ENCODE assay signal across 16 mouse cellular contexts in the genomic region with DNA sequence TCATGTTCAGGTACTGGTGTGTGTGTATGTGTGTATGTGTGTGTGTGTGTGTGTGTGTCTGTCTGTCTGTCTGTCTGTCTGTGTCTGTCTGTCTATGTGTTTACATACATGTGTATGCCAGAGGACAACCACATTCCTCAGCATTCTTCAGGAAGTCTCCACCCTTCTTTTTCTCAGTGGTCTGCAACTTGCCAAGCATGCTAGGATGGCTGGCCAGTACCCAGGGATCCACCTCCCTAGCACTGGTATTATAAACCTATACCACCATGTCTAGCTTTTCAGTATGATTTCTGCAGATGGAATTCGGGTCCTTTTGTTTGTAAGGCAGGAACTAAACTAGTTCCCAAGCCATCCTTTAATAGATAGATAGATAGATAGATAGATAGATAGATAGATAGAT.
"Had no signal": no experiment of that assay in that cellular context is flagged by ENCODE, and none has a peak within 500 bp of the region (broad histone marks: within the 10 kb centered on the region; RNA-seq: fewer than 3 reads in every experiment).

No protein-coding gene starts in this region.

- ATAC-seq: hindbrain, embryonic 16.5 days; inflammation-experienced regulatory T-cells, adult 6 months; intestine, embryonic 15.5 days; intestine, postnatal 0 days had no signal

- DNase-seq: gastrocnemius, adult 2 months; gastrocnemius, postnatal 10 days; gastrocnemius, postnatal 36 days; heart, adult 18-20 months; heart, postnatal 10 days; kidney, adult 18-20 months; kidney, adult 8-10 months; kidney, postnatal 10 days; kidney, postnatal 25 days; kidney, postnatal 4 days; liver; liver, embryonic 13.5 days had no signal
